Mouse (Mus musculus) neural tube, embryonic 15.5 days (tissue): ENCODE results near the gene Fbrsl1. TPM values are rescaled to one million over a fixed set of nuclear protein-coding genes. Genes with fewer than 3 reads are reported as not detected.

Experiments used
- ATAC-seq: fragments of 200-750 bp; cut with Nextera tagmentation; 2 replicates; pipeline ENCODE4 v1.8.0; 2017; ENCODE audit warnings: mild to moderate bottlenecking, moderate TSS enrichment, moderate library complexity; ENCODE audit not compliant: low FRiP score
- H3K27ac ChIP-seq: fragments of 300-500 bp; sonication (generic); replicated peaks from 2 replicates; pipeline ENCODE4 v1.5.1; 2015; ENCODE audit warnings: mild to moderate bottlenecking, inconsistent platforms
- H3K27me3 ChIP-seq: fragments of 300-500 bp; sonication (generic); replicated peaks from 2 replicates; pipeline ENCODE4 v1.6.1; 2015; ENCODE audit warnings: inconsistent platforms
- H3K36me3 ChIP-seq: fragments of 300-500 bp; sonication (generic); 2 replicates; pipeline ENCODE4 v1.6.1; 2015; ENCODE audit warnings: inconsistent platforms
- H3K4me1 ChIP-seq: fragments of 300-500 bp; sonication (generic); 2 replicates; pipeline ENCODE4 v1.6.1; 2015; ENCODE audit warnings: inconsistent platforms
- H3K4me2 ChIP-seq: fragments of 300-500 bp; sonication (generic); 2 replicates; pipeline ENCODE4 v1.6.1; 2015; ENCODE audit warnings: inconsistent platforms, mild to moderate bottlenecking, moderate library complexity
- H3K4me3 ChIP-seq: fragments of 300-500 bp; sonication (generic); replicated peaks from 2 replicates; pipeline ENCODE4 v1.5.1; 2015; ENCODE audit warnings: mild to moderate bottlenecking, inconsistent platforms
- H3K9ac ChIP-seq: fragments of 300-500 bp; sonication (generic); replicated peaks from 2 replicates; pipeline ENCODE4 v1.6.1; 2015; ENCODE audit warnings: mild to moderate bottlenecking, inconsistent platforms
- H3K9me3 ChIP-seq: fragments of 300-500 bp; sonication (generic); replicated peaks from 2 replicates; pipeline ENCODE4 v1.6.1; 2016; ENCODE audit warnings: inconsistent platforms
- WGBS: fragments of 180-500 bp; shearing (Covaris S2); methylation state at CpG from one replicate; pipeline ENCODE4 v1.1.7; 2015; ENCODE audit warnings: mixed read lengths; 5-methylcytosine and 5-hydroxymethylcytosine counted together
- polyA plus RNA-seq: library from polyadenylated mRNA; unstranded; fragments of >200 nt; fragmentation: Nextera tagmentation; extraction: Ambion mirVana; gene quantifications from 2 replicates; pipeline ENCODE4 v1.2.1, GENCODE M21; 2015

The Fbrsl1 gene
- polyA plus RNA-seq, 1 experiment from 2014 or later = 19.7 TPM

GRCm38 (mm10) chr5:110384491-110384890, 63.8 kb downstream of the Fbrsl1 start:
- no peak overlapping the region for H3K27ac ChIP-seq
- H3K4me2 ChIP-seq = peak overlapping the region; percentile 68; the same call in 1 of the 2 replicates
- 79% methylated on average over 6 of the region's 6 CpGs for WGBS
- H3K9ac ChIP-seq = no peak overlapping the region
- ATAC-seq = no peak
- H3K4me3 ChIP-seq = no peak overlapping the region
- H3K27me3 ChIP-seq = peaks cover 4% of the 10 kb centered on the region; the same call in 1 of the 2 replicates
- peaks cover 38% of the 10 kb centered on the region for H3K4me1 ChIP-seq
- H3K36me3 ChIP-seq = peaks cover 2% of the 10 kb centered on the region; the same call in 1 of the 2 replicates
- H3K9me3 ChIP-seq = no peaks in the 10 kb centered on the region

- Histone ChIP-seq H3K4me2 (no peak overlapping the region), H3K9ac (no peak overlapping the region), H3K4me1 (peaks cover 14% of the 10 kb centered on the region), H3K36me3 (peaks cover 44% of the 10 kb centered on the region), H3K4me3 (no peak overlapping the region), H3K27ac (no peak overlapping the region), H3K27me3 (no peaks in the 10 kb centered on the region), H3K9me3 (no peaks in the 10 kb centered on the region)
- WGBS = 89% methylated on average over 4 of the region's 4 CpGs
- no peak for ATAC-seq
Measured at GRCm38 (mm10) chr5:110379823-110380222, 68.5 kb downstream of the Fbrsl1 start.

- WGBS = 91% methylated on average over 15 of the region's 15 CpGs
- no peak overlapping the region for H3K27ac ChIP-seq
- no peaks in the 10 kb centered on the region for H3K27me3 ChIP-seq
- no peak overlapping the region for H3K4me3 ChIP-seq
- peaks cover 50% of the 10 kb centered on the region for H3K36me3 ChIP-seq
- ATAC-seq = peak; percentile 26; the same call in 1 of the 2 replicates
- H3K9ac ChIP-seq = no peak overlapping the region
- peaks cover 7% of the 10 kb centered on the region; the same call in 1 of the 2 replicates for H3K4me1 ChIP-seq
- H3K9me3 ChIP-seq = no peaks in the 10 kb centered on the region
- no peak overlapping the region for H3K4me2 ChIP-seq
Measured at GRCm38 (mm10) chr5:110379086-110379485, 69.2 kb downstream of the Fbrsl1 start.

- peaks cover 4% of the 10 kb centered on the region; the same call in 1 of the 2 replicates for H3K4me1 ChIP-seq
- 29% methylated on average over 20 of the region's 20 CpGs for WGBS
- no peaks in the 10 kb centered on the region for H3K9me3 ChIP-seq
- no peak overlapping the region for H3K27ac ChIP-seq
- H3K4me3 ChIP-seq = no peak overlapping the region
- no peaks in the 10 kb centered on the region for H3K27me3 ChIP-seq
- H3K36me3 ChIP-seq = peaks cover 59% of the 10 kb centered on the region
- H3K9ac ChIP-seq = no peak overlapping the region
- ATAC-seq = peak; percentile 34; the same call in 1 of the 2 replicates
- no peak overlapping the region for H3K4me2 ChIP-seq
Measured at GRCm38 (mm10) chr5:110378181-110378583, 70.1 kb downstream of the Fbrsl1 start.

GRCm38 (mm10) chr5:110376802-110377433, 71.4 kb downstream of the Fbrsl1 start:
- 50% methylated on average over 8 of the region's 8 CpGs for WGBS
- no peak overlapping the region for H3K27ac ChIP-seq

GRCm38 (mm10) chr5:110363822-110364545, 84.3 kb downstream of the Fbrsl1 start:
- H3K9ac ChIP-seq = peak overlapping the region; percentile 43; the same call in 1 of the 2 replicates
- no peak; the same call in 1 of the 2 replicates for ATAC-seq
- H3K4me2 ChIP-seq = peak overlapping the region; percentile 90
- H3K9me3 ChIP-seq = no peaks in the 10 kb centered on the region
- WGBS = 26% methylated on average over 10 of the region's 11 CpGs
- H3K27ac ChIP-seq = peak overlapping the region; percentile 60; the same call in 1 of the 2 replicates
- no peaks in the 10 kb centered on the region for H3K27me3 ChIP-seq
- H3K4me3 ChIP-seq = peak overlapping the region; percentile 44
- H3K36me3 ChIP-seq = peaks cover 23% of the 10 kb centered on the region
- peaks cover 15% of the 10 kb centered on the region for H3K4me1 ChIP-seq

More at GRCm38 (mm10) chr5:110376802-110377433, 71.4 kb downstream of the Fbrsl1 start:
- peaks cover 62% of the 10 kb centered on the region for H3K36me3 ChIP-seq
- peak; percentile 20; the same call in 1 of the 2 replicates for ATAC-seq
- no peaks in the 10 kb centered on the region for H3K27me3 ChIP-seq
- no peak overlapping the region for H3K4me3 ChIP-seq
- H3K4me1 ChIP-seq = peaks cover 4% of the 10 kb centered on the region; the same call in 1 of the 2 replicates
- no peak overlapping the region for H3K9ac ChIP-seq
- no peak overlapping the region for H3K4me2 ChIP-seq
- H3K9me3 ChIP-seq = no peaks in the 10 kb centered on the region

- Histone ChIP-seq H3K9ac (peak overlapping the region; percentile 43), H3K27ac (peak overlapping the region; percentile 60), H3K27me3 (no peaks in the 10 kb centered on the region), H3K4me2 (peak overlapping the region; percentile 90), H3K4me1 (peaks cover 15% of the 10 kb centered on the region), H3K9me3 (no peaks in the 10 kb centered on the region), H3K4me3 (peak overlapping the region; percentile 44), H3K36me3 (peaks cover 17% of the 10 kb centered on the region)
- ATAC-seq = peak; percentile 87
- WGBS = 4% methylated on average over 68 of the region's 72 CpGs
Measured at GRCm38 (mm10) chr5:110363179-110363821, 85.0 kb downstream of the Fbrsl1 start.

- Histone ChIP-seq H3K4me3 (peak overlapping the region; percentile 44), H3K9me3 (no peaks in the 10 kb centered on the region), H3K4me1 (peaks cover 20% of the 10 kb centered on the region), H3K27me3 (no peaks in the 10 kb centered on the region), H3K36me3 (peaks cover 14% of the 10 kb centered on the region), H3K4me2 (peak overlapping the region; percentile 90), H3K9ac (peak overlapping the region; percentile 43), H3K27ac (peak overlapping the region; percentile 60; the same call in 1 of the 2 replicates)
- WGBS = 4% methylated on average over 28 of the region's 28 CpGs
- ATAC-seq = no peak; the same call in 1 of the 2 replicates
Measured at GRCm38 (mm10) chr5:110362813-110363178, 85.5 kb downstream of the Fbrsl1 start.

- ATAC-seq = no peak
- H3K36me3 ChIP-seq = peaks cover 5% of the 10 kb centered on the region; the same call in 1 of the 2 replicates
- no peaks in the 10 kb centered on the region for H3K27me3 ChIP-seq
- H3K9me3 ChIP-seq = no peaks in the 10 kb centered on the region
- H3K9ac ChIP-seq = no peak overlapping the region
- H3K4me3 ChIP-seq = no peak overlapping the region
- 90% methylated on average over 6 of the region's 6 CpGs for WGBS
- H3K4me2 ChIP-seq = no peak overlapping the region
- H3K4me1 ChIP-seq = peaks cover 23% of the 10 kb centered on the region
- no peak overlapping the region for H3K27ac ChIP-seq
Measured at GRCm38 (mm10) chr5:110361465-110361864, 86.8 kb downstream of the Fbrsl1 start.

- Histone ChIP-seq H3K4me1 (peaks cover 12% of the 10 kb centered on the region), H3K4me2 (no peak overlapping the region), H3K9me3 (no peaks in the 10 kb centered on the region), H3K9ac (no peak overlapping the region), H3K27me3 (0 out of 2 replicates have a peak, but pooled peaks cover 9% of the 10 kb centered on the region), H3K27ac (0 out of 2 replicates have a peak overlapping the region, but pooled peaks have one; percentile 33), H3K36me3 (no peaks in the 10 kb centered on the region), H3K4me3 (no peak overlapping the region)
- WGBS = 15% methylated on average over 9 of the region's 9 CpGs
- peak; percentile 76 for ATAC-seq
Measured at GRCm38 (mm10) chr5:110357531-110358179, 90.6 kb downstream of the Fbrsl1 start.

GRCm38 (mm10) chr5:110354716-110355115, 93.6 kb downstream of the Fbrsl1 start:
- Histone ChIP-seq H3K27ac (no peak overlapping the region), H3K27me3 (0 out of 2 replicates have a peak, but pooled peaks cover 9% of the 10 kb centered on the region), H3K9ac (no peak overlapping the region), H3K9me3 (no peaks in the 10 kb centered on the region), H3K36me3 (no peaks in the 10 kb centered on the region), H3K4me1 (peaks cover 12% of the 10 kb centered on the region), H3K4me2 (no peak overlapping the region), H3K4me3 (no peak overlapping the region)
- WGBS = 19% methylated on average over 7 of the region's 7 CpGs
- no peak for ATAC-seq
